Mouse (Mus musculus) lung, postnatal 10 days (tissue): ENCODE measurements around the gene Erg28.

ENCODE experiments used
- DNase-seq: peaks from one replicate; pipeline ENCODE4 v3.0.0; 2021

Gene Erg28

DNA sequence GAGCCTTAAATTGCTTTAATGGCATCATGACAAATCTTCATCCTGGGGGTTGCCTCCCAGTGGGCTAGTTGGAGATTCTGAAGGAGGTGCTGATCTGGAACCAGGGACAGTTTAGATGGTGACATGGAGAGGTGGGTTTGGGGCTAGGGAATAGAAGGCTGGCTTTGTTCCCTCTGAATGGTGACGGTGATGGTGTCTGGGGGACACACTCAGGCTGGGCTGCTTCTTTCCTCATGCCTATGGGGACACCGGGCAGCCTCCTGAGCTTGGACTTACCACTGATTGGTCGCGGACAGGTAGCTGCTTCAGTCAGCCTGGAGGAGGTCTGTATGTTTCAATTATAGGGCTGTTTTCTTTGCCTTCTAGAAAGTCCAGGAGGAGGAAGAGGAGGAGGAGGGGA, 12.7 kb downstream of the Erg28 start:
- no peak for DNase-seq

DNA sequence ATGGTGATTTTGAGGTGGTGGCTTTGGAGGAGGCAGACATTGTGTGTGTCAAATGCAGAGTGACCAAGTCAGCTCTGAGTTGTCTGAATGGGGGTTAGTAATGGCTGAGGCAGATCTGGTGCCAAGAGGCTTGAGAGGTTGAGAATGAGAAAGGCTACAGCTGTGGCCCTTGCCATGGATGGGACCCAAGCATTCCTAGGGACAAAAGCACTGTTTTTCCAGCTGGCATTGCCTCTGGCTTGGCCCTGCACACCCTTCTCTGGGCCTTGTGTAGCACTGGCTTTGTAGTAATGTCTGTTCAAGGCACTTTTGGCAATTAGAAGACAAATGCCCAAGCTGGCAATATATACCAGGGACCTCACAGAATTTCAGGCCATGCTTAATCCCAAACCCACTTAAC, 13.4 kb downstream of the Erg28 start:
- DNase-seq = no peak

DNA sequence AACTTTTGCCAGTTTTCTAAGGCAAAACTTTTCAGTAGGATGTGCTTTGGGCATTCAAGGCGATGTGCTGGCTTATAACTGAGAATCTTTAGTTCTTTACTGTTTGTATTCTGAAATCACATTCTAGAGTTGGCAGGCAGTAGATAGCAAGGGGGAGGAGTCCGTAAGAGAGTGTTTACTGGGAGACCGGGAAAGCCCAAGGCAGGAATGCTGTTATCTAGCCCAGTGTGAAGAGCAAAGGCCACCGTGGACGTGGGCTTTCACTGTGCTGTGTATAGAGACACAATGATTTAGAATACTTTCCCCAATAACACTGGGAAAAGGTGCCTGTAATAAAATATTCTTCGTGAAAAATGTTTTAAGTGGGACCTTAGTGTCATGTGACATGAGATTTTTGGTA, 14.6 kb downstream of the Erg28 start:
- DNase-seq = peak; percentile 43

DNA sequence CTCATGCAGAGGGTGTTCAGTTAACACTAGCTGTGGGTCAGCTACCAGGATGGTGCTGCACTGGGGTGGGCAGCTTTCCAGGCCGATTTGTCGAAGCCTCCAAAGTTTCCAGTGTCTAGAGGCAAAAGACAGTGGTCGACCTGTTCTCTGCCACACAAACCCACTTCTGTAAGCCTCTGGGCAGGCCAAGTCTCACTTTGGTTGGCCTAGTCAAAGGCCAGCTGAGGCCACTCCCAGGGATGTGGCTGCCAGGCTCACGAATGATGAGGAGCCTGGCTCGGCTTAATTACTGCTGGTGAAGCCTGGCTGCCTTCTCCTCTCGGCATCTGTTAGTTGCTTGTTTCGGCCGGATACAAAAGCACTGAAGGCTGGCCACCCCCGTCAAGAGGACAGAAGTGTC, 24.3 kb downstream of the Erg28 start:
- peak; percentile 11 for DNase-seq

DNA sequence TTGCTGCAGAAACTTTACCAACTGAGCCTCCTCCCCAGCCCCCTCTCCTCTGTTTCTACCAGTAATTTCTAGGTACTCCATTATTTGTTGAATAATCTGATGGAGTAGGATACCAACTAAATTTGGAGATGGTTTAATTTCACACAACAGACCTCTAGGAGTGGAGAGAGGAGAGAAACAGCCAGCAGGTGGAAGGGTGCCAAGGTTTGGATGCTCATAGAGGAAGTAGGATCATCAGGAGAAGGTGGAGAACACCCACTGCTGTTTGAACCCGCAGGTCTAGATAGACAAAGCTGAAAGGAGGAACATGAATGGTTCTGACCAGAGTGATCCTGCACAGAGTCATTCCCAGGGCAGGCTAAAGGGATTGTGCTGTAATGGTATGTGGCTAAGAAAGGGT, 28.8 kb downstream of the Erg28 start:
- no peak for DNase-seq

DNA sequence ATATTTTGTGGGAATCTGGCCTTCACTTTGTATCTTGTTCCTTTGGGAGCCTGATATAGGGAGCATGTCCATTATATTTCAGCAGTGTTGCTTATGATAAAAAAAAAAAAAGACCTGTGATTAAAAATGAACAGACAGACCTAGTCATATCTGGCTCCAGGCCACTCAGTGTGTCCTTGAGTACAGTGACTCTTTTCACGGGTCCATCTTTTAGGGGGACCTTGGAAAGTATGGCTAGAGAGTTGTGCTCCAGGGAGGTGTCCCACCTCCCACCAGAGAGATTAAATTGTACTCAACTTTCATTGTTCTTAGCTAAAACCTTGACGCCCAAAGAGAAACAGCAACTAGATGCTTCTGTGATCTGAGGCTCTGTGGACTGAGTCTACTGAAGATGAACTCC, 30.3 kb downstream of the Erg28 start:
- DNase-seq = no peak

DNA sequence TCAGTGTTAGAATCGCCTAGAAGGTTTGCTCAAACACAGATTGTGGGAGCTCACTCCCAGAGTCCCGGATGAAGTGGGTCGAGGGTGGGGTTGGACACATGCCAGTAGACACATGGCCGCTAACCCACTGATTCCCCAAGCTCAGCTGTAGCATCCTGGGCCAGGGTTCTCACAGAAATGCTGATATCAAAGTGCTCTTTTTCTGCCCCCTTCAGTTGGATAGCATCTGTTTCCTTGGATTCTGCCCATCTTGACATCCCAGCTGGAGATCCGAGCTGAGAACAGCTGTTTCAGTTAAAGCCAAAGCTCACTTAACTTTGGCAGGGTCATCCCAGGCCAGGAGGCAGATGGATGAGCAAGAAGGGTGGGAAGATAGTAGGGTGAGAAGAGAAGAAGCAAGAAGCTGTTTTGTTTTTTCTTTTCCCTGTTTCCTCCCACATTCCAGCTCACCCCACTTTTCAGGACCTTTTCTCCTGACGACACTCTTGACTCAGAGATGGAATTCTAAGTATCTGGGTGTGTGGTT, 31.5 kb downstream of the Erg28 start:
- peak; percentile 66 for DNase-seq

DNA sequence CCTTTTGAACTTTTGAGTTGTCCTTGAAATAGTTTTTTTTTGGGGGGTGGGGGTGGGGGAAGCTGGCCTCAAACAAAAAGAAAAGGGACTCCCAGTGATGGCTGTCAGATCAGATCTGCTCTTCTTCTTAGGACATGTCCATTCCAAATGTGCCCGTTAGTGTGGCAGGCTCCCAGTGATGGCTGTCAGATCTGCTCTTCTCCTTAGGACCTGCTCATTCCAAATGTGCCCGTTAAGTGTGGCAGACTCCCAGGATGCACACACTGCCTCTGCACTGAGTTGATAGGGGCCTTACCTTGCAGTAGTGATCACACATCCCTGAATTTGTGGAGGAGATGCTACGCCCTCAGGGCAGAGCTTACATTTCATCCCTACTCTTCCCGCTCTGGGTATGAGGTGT, 32.2 kb downstream of the Erg28 start:
- DNase-seq = no peak

DNA sequence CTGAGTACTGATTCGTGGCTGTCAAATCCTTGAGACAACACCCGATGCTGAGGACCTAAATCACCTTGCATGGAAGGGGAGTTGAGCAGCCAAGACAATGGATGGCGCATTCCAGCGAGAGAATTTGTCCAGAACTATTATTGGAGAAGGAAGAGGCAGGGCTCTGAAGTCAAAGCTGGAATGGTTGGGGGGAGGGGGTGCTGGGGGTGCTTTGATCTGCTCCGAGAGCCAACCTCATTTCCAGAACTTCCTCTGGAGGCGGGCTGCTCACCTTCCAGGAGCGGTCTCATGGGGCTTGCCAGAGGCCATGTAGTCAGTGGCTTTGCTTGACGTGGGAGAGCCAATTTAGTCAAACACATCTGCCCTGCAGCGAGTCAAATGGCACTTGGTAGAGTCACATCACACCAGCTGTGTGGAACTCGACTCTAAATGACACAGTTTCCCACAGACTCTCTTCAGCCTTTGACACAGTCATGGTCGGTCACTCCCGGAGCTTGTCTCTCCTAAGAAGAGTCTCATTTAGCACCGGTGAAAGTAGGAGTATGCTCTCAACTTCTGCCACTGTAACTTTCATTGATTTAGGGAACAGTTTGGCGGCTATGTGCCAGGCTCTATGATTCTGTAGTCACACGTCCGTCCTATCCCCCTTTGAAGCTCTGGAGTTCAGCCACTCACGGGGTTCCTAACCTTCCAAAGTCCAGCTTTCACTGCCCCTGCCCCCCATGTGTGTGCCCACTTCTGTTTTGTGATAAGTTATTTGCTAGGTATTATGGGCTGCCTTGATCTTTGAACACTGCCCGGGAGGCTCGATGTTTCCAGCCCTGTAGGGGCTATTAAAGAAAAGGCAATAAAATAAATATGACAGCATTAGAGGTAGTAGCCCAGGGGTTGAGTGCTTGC, 39.2 kb downstream of the Erg28 start:
- peak; percentile 14 for DNase-seq

DNA sequence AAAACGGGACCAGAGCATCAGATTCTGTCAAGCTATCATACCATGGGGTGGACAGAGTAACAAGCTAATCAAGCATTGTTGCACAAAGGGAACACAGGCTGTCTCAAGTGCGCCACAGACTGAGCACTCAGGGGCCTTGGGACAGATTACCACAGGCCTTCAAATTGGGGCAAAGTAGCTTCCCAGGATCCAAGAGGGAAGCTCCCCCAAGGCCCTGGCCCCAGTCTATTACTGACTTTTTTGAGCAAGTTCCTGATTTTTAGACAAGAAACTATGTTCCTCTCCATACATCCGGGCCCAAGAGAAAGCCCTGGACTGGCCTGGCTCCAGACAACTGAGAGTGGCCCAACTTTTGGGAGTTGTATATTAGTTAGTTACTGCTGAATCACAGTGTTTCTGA, 42.7 kb downstream of the Erg28 start:
- no peak for DNase-seq

DNA sequence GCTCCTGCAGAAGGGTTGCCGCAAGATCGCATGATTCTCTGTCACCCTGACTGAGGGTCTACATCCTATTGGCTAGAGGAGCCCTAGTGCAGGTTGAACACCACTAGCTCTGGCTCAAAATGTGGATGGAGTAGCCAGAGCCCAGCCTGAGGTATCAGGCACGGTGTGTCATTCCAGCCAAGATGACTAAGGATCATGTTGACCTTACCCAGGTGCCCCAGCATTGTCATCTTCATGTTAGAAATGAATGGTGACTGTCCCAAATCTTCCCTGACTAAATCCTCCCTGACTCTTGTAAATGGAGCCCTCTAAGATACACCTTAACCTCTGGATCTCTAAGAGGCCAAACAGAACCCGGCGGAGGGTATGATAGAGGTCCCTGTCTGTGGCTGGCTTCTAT, 44.6 kb downstream of the Erg28 start:
- no peak for DNase-seq

DNA sequence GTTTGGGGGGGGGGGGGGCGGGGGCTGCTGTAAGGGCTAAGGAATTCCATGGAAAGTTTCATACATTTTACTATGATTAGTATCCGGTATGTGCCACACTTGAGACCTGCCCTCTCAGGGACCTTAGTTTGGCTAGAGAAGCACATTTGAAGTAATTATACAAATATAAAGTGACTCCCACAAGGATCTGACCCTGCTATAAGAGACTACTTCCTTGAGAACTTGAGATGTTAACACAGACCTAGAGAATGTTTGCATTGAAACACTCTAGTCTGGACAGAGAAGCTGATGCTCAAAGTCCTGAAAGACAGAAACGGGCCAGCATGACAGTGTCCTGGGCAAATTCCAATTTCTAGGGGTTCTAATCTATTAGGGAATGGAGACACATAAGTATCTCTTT, 45.4 kb downstream of the Erg28 start:
- DNase-seq = no peak

DNA sequence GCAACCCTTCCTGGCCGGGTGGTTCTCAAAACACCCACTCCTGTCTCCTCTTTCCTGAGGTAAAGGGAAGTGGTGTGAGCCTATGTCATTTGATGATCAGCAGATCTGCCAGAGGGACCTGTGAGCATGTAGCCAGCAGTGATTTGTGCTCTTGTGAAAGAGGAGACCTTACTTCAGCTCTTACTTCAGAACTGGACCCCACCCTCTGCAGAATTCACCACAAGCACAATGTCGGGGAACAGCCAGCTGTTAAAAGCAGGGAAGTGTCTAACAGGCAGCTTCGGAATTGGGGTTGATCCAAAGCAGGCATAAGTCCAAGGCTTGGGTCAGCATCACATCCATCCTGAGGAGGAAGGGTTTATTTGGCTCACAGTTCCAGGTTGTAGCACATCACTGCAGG, 53.0 kb downstream of the Erg28 start:
- peak; percentile 53 for DNase-seq

DNA sequence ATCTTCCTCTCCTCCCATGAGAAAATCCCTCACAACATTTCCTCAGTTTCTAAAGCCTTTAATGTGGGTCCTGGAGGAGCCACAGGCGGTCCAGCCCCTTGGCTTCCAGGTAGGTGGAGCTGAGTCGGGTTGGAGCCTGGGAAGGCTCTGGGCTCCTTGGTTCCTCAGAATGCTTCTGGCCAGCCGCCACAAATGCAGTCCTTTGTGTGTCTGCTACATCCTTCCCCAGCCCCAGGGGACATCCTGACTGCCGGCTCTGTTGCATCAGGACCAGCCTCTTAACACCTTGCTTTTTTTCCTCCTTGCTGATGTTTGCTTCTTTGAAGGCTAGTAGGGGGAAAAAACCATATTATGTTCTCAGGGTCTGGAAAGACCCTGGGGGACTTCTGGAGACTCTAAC, 56.6 kb downstream of the Erg28 start:
- DNase-seq = no peak

DNA sequence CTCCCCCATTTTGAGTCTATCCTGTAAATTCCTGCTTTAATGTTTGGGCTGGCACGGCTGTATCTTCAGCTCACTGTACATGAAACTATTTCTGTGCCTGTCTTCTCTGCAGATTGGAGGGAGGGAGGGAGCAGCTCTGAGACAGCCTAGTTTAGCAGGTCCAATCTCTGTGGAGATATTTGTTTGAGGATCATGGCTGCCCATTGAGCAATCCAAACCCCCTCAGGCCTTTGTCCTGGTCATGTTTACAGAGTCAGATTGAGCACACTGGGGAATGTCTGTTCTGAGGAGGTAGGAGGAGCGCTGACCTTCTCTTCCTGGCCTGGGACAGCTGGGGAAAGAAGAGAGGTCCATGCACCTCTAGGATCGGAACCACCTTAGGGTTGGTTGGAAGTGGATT, 58.1 kb downstream of the Erg28 start:
- DNase-seq = no peak
